Mouse (Mus musculus) ES-E14 (cell line): Measurements from ENCODE around the gene March5. TPM values are rescaled to one million over a fixed set of nuclear protein-coding genes. Genes with fewer than 3 reads are reported as not detected.

ENCODE experiments used
- DNase-seq: peaks from one replicate; pipeline ENCODE4 v3.0.0-alpha.2; 2013; ENCODE audit warnings: low read depth, low spot score
- H3K27ac ChIP-seq: 2 replicates; pipeline ENCODE4 v1.5.1; 2012; ENCODE audit warnings: low read depth, mild to moderate bottlenecking, low read length, moderate library complexity, mixed read lengths; ENCODE audit not compliant: poor library complexity, insufficient read depth, severe bottlenecking
- H3K36me3 ChIP-seq: 2 replicates; pipeline ENCODE4 v1.6.1; 2012; ENCODE audit warnings: mild to moderate bottlenecking, low read length, moderate library complexity, mixed read lengths; ENCODE audit not compliant: control insufficient read depth, poor library complexity, insufficient read depth, severe bottlenecking
- H3K4me1 ChIP-seq, 2 experiments: fragments of 150-350 bp in 1 of 2; sonication (generic) in 1 of 2; 2 replicates each; pipeline ENCODE4 v1.6.1; 2012; ENCODE audit warnings: low read length in 2 of 2, mild to moderate bottlenecking in 1 of 2, mixed read lengths in 1 of 2; ENCODE audit not compliant: control insufficient read depth in 2 of 2, insufficient read depth in 2 of 2, poor library complexity in 1 of 2
- H3K4me3 ChIP-seq, 2 experiments: fragments of 150-350 bp in 1 of 2; sonication (generic) in 1 of 2; 2 replicates each; pipeline ENCODE4 v1.5.1; 2012; ENCODE audit warnings: low read length in 2 of 2, low read depth in 1 of 2, mild to moderate bottlenecking in 1 of 2, mixed read lengths in 1 of 2; ENCODE audit not compliant: insufficient read depth in 1 of 2, poor library complexity in 1 of 2, severe bottlenecking in 1 of 2
- H3K9ac ChIP-seq: 2 replicates; pipeline ENCODE4 v1.6.1; 2012; ENCODE audit warnings: low read depth, mild to moderate bottlenecking, low read length, mixed read lengths; ENCODE audit not compliant: poor library complexity, insufficient read depth, severe bottlenecking
- H3K9me3 ChIP-seq: fragments of 150-350 bp; sonication (generic); 2 replicates; pipeline ENCODE4 v1.6.1; 2012; ENCODE audit warnings: low read depth, mild to moderate bottlenecking, low read length; ENCODE audit not compliant: control insufficient read depth, insufficient read depth
- CHD2 ChIP-seq: IDR thresholded peaks from 2 replicates; pipeline ENCODE4 v1.6.1; 2014; ENCODE audit warnings: mild to moderate bottlenecking, low read depth, low read length, inconsistent platforms
- HCFC1 ChIP-seq: IDR thresholded peaks from 2 replicates; pipeline ENCODE4 v1.6.1; 2012; ENCODE audit warnings: low read length, inconsistent platforms, borderline replicate concordance; ENCODE audit not compliant: insufficient read depth
- MAFK ChIP-seq: IDR thresholded peaks from 2 replicates; pipeline ENCODE4 v1.6.1; 2014; ENCODE audit warnings: mild to moderate bottlenecking, low read depth, low read length, inconsistent platforms; ENCODE audit not compliant: insufficient read depth
- ZC3H11A ChIP-seq: IDR thresholded peaks from 2 replicates; pipeline ENCODE4 v1.6.1; 2012; ENCODE audit warnings: low read depth, mild to moderate bottlenecking, inconsistent platforms, low read length, borderline replicate concordance
- ZNF384 ChIP-seq: IDR thresholded peaks from 2 replicates; pipeline ENCODE4 v1.6.1; 2012; ENCODE audit warnings: low read depth, low read length, inconsistent platforms
- in situ Hi-C, 2 experiments: fragments of 600-800 bp; cut with MboI; formaldehyde crosslinking; loops; one replicate each; pipeline ENCODE4 v1.15.1; 2025; ENCODE audit warnings: low sequenced_read_pairs in 2 of 2, inconsistent platforms in 1 of 2; ENCODE audit not compliant: unreplicated experiment in 2 of 2
- total RNA-seq: library from RNA; depleted of rRNA; stranded (reverse); fragments of 300-350 nt; gene quantifications from 2 replicates; pipeline ENCODE4 v1.2.3, GENCODE M21; 2012; rRNA removed

Gene March5
- total RNA-seq = 94.7 and 104 TPM in 2 replicates

DNA sequence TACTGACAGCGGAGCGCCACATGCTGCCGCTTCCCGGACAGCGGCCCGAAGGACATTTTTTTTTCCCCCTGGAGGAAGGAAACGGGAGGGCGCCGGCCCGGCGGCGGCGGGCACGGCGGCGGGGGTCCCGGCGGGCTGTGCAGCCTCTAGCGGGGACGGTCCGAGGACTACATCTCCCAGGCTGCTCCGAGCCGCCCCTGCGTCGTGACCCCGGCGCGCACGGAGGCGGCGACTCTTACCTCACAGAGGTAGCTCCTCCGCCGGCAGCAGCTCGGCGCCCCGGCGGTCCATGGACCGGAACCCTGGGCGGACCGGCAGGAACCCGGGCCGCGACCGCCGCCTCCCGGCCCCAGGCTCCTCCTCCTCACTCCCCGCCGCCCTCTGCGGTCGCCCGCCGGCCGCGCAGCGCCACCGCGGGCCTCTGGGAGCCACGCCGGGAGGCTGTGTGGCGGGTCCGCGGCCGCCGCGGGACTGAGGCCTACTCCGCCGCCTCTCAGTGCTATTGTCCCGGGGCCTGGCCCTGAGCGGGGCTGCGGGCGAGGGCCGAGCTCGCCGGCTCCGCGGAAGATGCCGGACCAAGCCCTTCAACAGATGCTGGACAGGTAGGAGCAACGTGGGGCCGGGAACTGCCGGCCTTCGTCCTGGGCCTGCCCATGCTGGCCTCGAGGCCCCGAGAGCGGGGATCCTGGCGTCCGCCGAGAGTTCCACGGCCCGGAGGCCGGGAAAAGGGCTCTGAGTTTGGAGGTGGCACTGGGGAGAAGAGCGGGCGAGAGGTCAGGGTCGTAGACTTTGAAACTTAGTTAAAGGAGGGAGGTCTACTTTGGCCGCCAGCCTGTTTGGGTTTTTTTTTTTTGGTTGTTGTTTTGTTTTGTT lies at the start of gene March5:
Gene March5, plus strand, starts transcription at position 241 of the 873 bp plus-strand sequence.
- peak within 1 kb of the TSS; percentile 96 for H3K9ac ChIP-seq
- TF ChIP-seq MAFK (no peak), ZNF384 (peak; percentile 59; the same call in 1 of the 2 replicates), HCFC1 (peak; percentile 92)
- peak within 1 kb of the TSS; percentile 95 for H3K4me3 ChIP-seq
- peaks cover 5% of the 10 kb centered on the region for H3K36me3 ChIP-seq
- H3K4me1 ChIP-seq = peaks cover 0 to 8% of the 10 kb centered on the region in 2 experiments; a peak in 2 of 4 replicates
- DNase-seq = peak; percentile 50
- H3K9me3 ChIP-seq = no peaks in the 10 kb centered on the region
- in situ Hi-C loops = no loop called here
- H3K27ac ChIP-seq = peak within 1 kb of the TSS; percentile 56

DNA sequence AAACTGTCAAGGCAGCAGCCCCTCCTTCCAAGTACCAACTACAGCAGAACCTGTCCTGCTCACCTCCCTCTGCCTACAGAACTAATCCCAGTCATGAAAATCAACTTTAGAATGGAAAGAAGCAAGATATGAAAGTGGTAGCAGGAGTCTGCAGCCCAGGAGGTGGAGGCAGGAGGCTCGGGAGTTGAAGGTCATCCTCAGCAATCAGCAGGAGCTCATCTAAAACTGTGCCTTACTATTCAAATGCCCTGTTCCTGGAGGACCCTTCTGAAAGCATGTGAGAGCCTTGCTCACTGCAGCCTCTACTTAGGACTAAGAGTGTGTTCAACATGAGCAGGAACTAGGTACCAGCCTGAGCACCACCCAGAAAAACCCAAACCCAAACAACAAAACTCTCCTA lies 35.2 kb upstream of the March5 start:
- no peak overlapping the region for H3K9ac ChIP-seq
- in situ Hi-C loops = no loop called here

DNA sequence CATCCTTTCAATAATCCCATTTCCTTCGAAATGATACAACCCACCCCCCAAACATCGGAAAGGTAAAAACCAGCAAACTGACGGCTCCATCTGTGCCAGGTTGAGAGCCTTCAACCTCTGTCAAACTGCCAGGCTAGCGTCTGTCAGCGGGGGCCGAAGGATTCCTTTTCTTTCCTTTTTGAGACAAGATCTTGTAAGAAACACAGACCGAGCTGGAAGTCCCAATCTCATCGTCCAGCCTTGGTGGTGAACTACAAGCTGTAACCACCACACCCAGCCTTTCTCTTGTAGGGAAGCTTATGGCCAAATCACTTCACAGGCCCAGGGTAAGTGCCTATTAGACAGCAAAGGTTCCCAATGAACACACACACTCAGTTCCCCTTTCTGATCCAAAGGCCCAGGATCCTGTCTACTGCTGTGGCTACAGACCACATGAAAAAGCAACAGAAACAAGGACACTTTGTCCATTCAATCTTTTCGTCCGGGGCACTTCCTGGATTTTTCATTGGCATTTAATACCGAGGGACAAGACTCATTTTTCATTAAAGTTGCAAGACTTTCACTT lies 34.7 kb upstream of the March5 start:
- in situ Hi-C loops = no loop called here
- Histone ChIP-seq H3K4me1 (0 out of 4 replicates have a peak, but pooled peaks cover 0 to 3% of the 10 kb centered on the region in 2 experiments), H3K36me3 (no peaks in the 10 kb centered on the region), H3K27ac (no peak overlapping the region), H3K9ac (no peak overlapping the region), H3K9me3 (no peaks in the 10 kb centered on the region), H3K4me3 (no peak overlapping the region)
- TF ChIP-seq ZNF384 = no peak
- no peak for DNase-seq

More for the DNA sequence above, 35.2 kb upstream of the March5 start:
- DNase-seq = no peak
- Histone ChIP-seq H3K27ac (no peak overlapping the region), H3K9me3 (no peaks in the 10 kb centered on the region), H3K4me1 (0 out of 4 replicates have a peak, but pooled peaks cover 0 to 3% of the 10 kb centered on the region in 2 experiments), H3K4me3 (no peak overlapping the region), H3K36me3 (no peaks in the 10 kb centered on the region)
- TF ChIP-seq ZC3H11A (no peak), CHD2 (no peak), ZNF384 (no peak), HCFC1 (no peak), MAFK (no peak)

DNA sequence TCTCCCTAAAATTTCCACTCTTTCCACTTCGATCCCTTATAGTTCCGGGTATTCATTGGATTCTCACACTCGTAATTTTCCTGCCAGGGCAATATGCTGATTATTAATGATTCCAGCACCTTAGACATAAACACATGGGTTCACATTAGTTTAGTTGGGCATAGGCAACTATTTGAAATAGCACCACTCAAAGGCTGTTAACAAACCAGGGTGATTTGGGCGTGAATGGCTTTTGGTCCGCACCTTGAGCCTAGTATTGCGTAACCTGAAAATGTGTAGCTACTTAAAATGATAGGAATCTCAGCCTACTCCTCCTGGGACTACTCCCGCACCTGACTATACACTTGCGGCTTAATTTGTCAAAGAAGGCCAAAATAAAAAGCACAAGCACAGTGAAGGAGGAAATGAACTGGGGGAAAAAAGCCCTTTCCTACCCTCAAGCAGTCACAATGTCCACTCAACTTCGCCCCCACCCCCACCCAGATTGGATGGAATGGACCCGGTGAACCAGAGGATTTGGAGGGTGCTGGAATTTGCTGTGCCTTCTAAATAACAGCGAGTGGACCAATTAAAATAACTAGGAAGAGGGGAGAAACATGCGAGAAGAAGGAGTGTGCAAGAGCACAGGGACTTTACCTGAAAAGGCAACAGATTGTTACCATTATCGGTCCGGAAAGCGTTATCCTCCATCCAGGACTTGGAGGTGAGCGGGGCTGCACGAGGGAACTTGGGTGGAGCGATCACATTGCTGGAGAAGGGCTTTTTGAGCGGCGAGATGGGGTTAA lies 33.8 kb upstream of the March5 start:
- TF ChIP-seq MAFK = no peak
- TF ChIP-seq ZNF384 = no peak
- no peak for TF ChIP-seq HCFC1
- TF ChIP-seq ZC3H11A = no peak
- no peak for TF ChIP-seq CHD2
- Histone ChIP-seq H3K9ac (peak overlapping the region; percentile 66), H3K27ac (no peak overlapping the region), H3K36me3 (no peaks in the 10 kb centered on the region), H3K4me3 (peak overlapping the region; percentile 65 to 71), H3K4me1 (0 out of 4 replicates have a peak, but pooled peaks cover 0 to 3% of the 10 kb centered on the region in 2 experiments), H3K9me3 (no peaks in the 10 kb centered on the region)
- DNase-seq = no peak
- in situ Hi-C loops = no loop called here
